Mouse (Mus musculus): ENCODE results near the gene Tpcn2. TPM values are rescaled to one million over a fixed set of nuclear protein-coding genes. Genes with fewer than 3 reads are reported as not detected.

The Tpcn2 gene
- polyA plus RNA-seq, 1 experiment from 2014 or later = 1.6 TPM

GRCm38 (mm10) chr7:145147973-145148698 lies 135.7 kb downstream of the Tpcn2 start:
- no peaks in the 10 kb centered on the region for H3K36me3 ChIP-seq (replicated peaks)
- H3K27me3 ChIP-seq = no peaks in the 10 kb centered on the region
- no peak overlapping the region for H3K4me3 ChIP-seq (replicated peaks)
- H3K9ac ChIP-seq = no peak overlapping the region
- H3K4me2 ChIP-seq = no peak overlapping the region
- no peak overlapping the region for H3K27ac ChIP-seq (replicated peaks)
- 63% methylated on average over 5 of the region's 5 CpGs for WGBS (ENCODE audit: insufficient replicate concordance)
- no peak for ATAC-seq (ENCODE audit: insufficient read depth)
- H3K9me3 ChIP-seq (replicated peaks) = no peaks in the 10 kb centered on the region
- no peaks in the 10 kb centered on the region for H3K4me1 ChIP-seq (replicated peaks)

- ATAC-seq (ENCODE audit: insufficient read depth) = no peak
- no peaks in the 10 kb centered on the region for H3K9me3 ChIP-seq (replicated peaks)
Observed at GRCm38 (mm10) chr7:145146252-145146930, 137.4 kb downstream of the Tpcn2 start.

GRCm38 (mm10) chr7:145143502-145144070 lies 140.2 kb downstream of the Tpcn2 start:
- H3K36me3 ChIP-seq (replicated peaks) = no peaks in the 10 kb centered on the region
- no peak overlapping the region for H3K9ac ChIP-seq
- no peak for ATAC-seq (ENCODE audit: insufficient read depth)
- H3K27me3 ChIP-seq = no peaks in the 10 kb centered on the region
- no peak overlapping the region for H3K4me2 ChIP-seq
- H3K9me3 ChIP-seq (replicated peaks) = no peaks in the 10 kb centered on the region
- H3K27ac ChIP-seq (replicated peaks) = no peak overlapping the region
- no peaks in the 10 kb centered on the region for H3K4me1 ChIP-seq (replicated peaks)
- WGBS (ENCODE audit: insufficient replicate concordance) = 53% methylated on average over 3 of the region's 3 CpGs
- no peak overlapping the region for H3K4me3 ChIP-seq (replicated peaks)

More at GRCm38 (mm10) chr7:145146252-145146930, 137.4 kb downstream of the Tpcn2 start:
- Histone ChIP-seq H3K4me1 (replicated peaks) (no peaks in the 10 kb centered on the region), H3K4me2 (no peak overlapping the region), H3K4me3 (replicated peaks) (no peak overlapping the region), H3K27ac (replicated peaks) (no peak overlapping the region), H3K36me3 (replicated peaks) (no peaks in the 10 kb centered on the region), H3K9ac (no peak overlapping the region), H3K27me3 (no peaks in the 10 kb centered on the region)

GRCm38 (mm10) chr7:145140656-145141055 lies 143.2 kb downstream of the Tpcn2 start:
- H3K9ac ChIP-seq = no peak overlapping the region
- no peaks in the 10 kb centered on the region for H3K36me3 ChIP-seq (replicated peaks)
- no peak overlapping the region for H3K4me3 ChIP-seq (replicated peaks)
- ATAC-seq (ENCODE audit: insufficient read depth) = no peak
- no peaks in the 10 kb centered on the region for H3K4me1 ChIP-seq (replicated peaks)
- 29% methylated on average over 2 of the region's 2 CpGs for WGBS (ENCODE audit: insufficient replicate concordance)
- no peak overlapping the region for H3K4me2 ChIP-seq
- H3K27ac ChIP-seq (replicated peaks) = no peak overlapping the region
- H3K27me3 ChIP-seq = no peaks in the 10 kb centered on the region
- H3K9me3 ChIP-seq (replicated peaks) = no peaks in the 10 kb centered on the region

- WGBS (ENCODE audit: insufficient replicate concordance) = 66% methylated on average over 3 of the region's 3 CpGs
- no peak for ATAC-seq (ENCODE audit: insufficient read depth)
- H3K36me3 ChIP-seq (replicated peaks) = no peaks in the 10 kb centered on the region
Observed at GRCm38 (mm10) chr7:145139576-145139975, 144.2 kb downstream of the Tpcn2 start.

GRCm38 (mm10) chr7:145139100-145139499 lies 144.7 kb downstream of the Tpcn2 start:
- H3K9me3 ChIP-seq (replicated peaks) = no peaks in the 10 kb centered on the region
- H3K36me3 ChIP-seq (replicated peaks) = no peaks in the 10 kb centered on the region
- no peak overlapping the region for H3K27ac ChIP-seq (replicated peaks)
- no peak overlapping the region for H3K9ac ChIP-seq
- no peak overlapping the region for H3K4me3 ChIP-seq (replicated peaks)
- H3K27me3 ChIP-seq = no peaks in the 10 kb centered on the region
- WGBS (ENCODE audit: insufficient replicate concordance) = 81% methylated on average over 1 of the region's 1 CpGs
- no peak overlapping the region for H3K4me2 ChIP-seq
- ATAC-seq (ENCODE audit: insufficient read depth) = no peak
- H3K4me1 ChIP-seq (replicated peaks) = no peaks in the 10 kb centered on the region

More at GRCm38 (mm10) chr7:145139576-145139975, 144.2 kb downstream of the Tpcn2 start:
- Histone ChIP-seq H3K4me3 (replicated peaks) (no peak overlapping the region), H3K9me3 (replicated peaks) (no peaks in the 10 kb centered on the region), H3K27me3 (no peaks in the 10 kb centered on the region), H3K9ac (no peak overlapping the region), H3K4me1 (replicated peaks) (no peaks in the 10 kb centered on the region), H3K4me2 (no peak overlapping the region), H3K27ac (replicated peaks) (no peak overlapping the region)

GRCm38 (mm10) chr7:145137871-145138270 lies 145.9 kb downstream of the Tpcn2 start:
- Histone ChIP-seq H3K4me2 (no peak overlapping the region), H3K4me1 (replicated peaks) (no peaks in the 10 kb centered on the region), H3K9ac (no peak overlapping the region), H3K4me3 (replicated peaks) (no peak overlapping the region), H3K36me3 (replicated peaks) (no peaks in the 10 kb centered on the region), H3K9me3 (replicated peaks) (no peaks in the 10 kb centered on the region), H3K27ac (replicated peaks) (no peak overlapping the region), H3K27me3 (no peaks in the 10 kb centered on the region)
- 50% methylated on average over 1 of the region's 1 CpGs for WGBS (ENCODE audit: insufficient replicate concordance)
- no peak for ATAC-seq (ENCODE audit: insufficient read depth)

- Histone ChIP-seq H3K4me2 (no peak overlapping the region), H3K9me3 (replicated peaks) (no peaks in the 10 kb centered on the region), H3K36me3 (replicated peaks) (no peaks in the 10 kb centered on the region), H3K27ac (replicated peaks) (no peak overlapping the region), H3K27me3 (no peaks in the 10 kb centered on the region), H3K9ac (no peak overlapping the region), H3K4me1 (replicated peaks) (no peaks in the 10 kb centered on the region), H3K4me3 (replicated peaks) (no peak overlapping the region)
- no peak for ATAC-seq (ENCODE audit: insufficient read depth)
- 62% methylated on average over 4 of the region's 4 CpGs for WGBS (ENCODE audit: insufficient replicate concordance)
Observed at GRCm38 (mm10) chr7:145136831-145137230, 147.0 kb downstream of the Tpcn2 start.

Other genes with a start within 250 kb of the Tpcn2 start
- 0.35 TPM in 1 of 2 replicates, not detected in the other for gene 1810010D01Rik, start 75.9 kb downstream of the Tpcn2 start, polyA plus RNA-seq (2015; fragmentation: Nextera tagmentation; extraction: Ambion mirVana)
- 0.12 and 0.28 TPM in 2 replicates for gene Mrgprf, start 16.8 kb upstream of the Tpcn2 start, polyA plus RNA-seq (2015; fragmentation: Nextera tagmentation; extraction: Ambion mirVana)
- not detected in 2 replicates for gene Mrgprd, start 30.8 kb upstream of the Tpcn2 start, polyA plus RNA-seq (2015; fragmentation: Nextera tagmentation; extraction: Ambion mirVana)